Mouse (Mus musculus): ENCODE measurements around the gene Eml4.

The Eml4 gene

GRCm38 (mm10) chr17:83498889-83499288 lies 148.2 kb downstream of the Eml4 start:
- no peak for DNase-seq (ENCODE audit: low spot score in 2 of 2)

GRCm38 (mm10) chr17:83499692-83500091 lies 149.0 kb downstream of the Eml4 start:
- no peak for DNase-seq (ENCODE audit: low spot score in 2 of 2)

- DNase-seq (ENCODE audit: low spot score in 2 of 2): no peak
Observed at GRCm38 (mm10) chr17:83503693-83504092, 153.0 kb downstream of the Eml4 start.

- no peak for DNase-seq (ENCODE audit: low spot score in 2 of 2)
Observed at GRCm38 (mm10) chr17:83512130-83512529, 161.4 kb downstream of the Eml4 start.

- no peak for DNase-seq (ENCODE audit: low spot score in 2 of 2)
Observed at GRCm38 (mm10) chr17:83513655-83514212, 163.0 kb downstream of the Eml4 start.

- DNase-seq (ENCODE audit: low spot score in 2 of 2): peak; percentile 84 to 91
Observed at GRCm38 (mm10) chr17:83514213-83514701, 163.5 kb downstream of the Eml4 start.

GRCm38 (mm10) chr17:83517280-83518015 lies 166.7 kb downstream of the Eml4 start, which contains the start of gene Cox7a2l:
TSS of gene Cox7a2l (minus strand) at chr17:83517330.
- no peak for DNase-seq (ENCODE audit: low spot score in 2 of 2)

- no peak for DNase-seq (ENCODE audit: low spot score in 2 of 2)
Observed at GRCm38 (mm10) chr17:83521881-83522280, 171.2 kb downstream of the Eml4 start.

- no peak for DNase-seq (ENCODE audit: low spot score in 2 of 2)
Observed at GRCm38 (mm10) chr17:83522590-83523379, 172.1 kb downstream of the Eml4 start.

GRCm38 (mm10) chr17:83524753-83525152 lies 174.0 kb downstream of the Eml4 start:
- DNase-seq (ENCODE audit: low spot score in 2 of 2): no peak

GRCm38 (mm10) chr17:83525596-83525995 lies 174.9 kb downstream of the Eml4 start:
- no peak for DNase-seq (ENCODE audit: low spot score in 2 of 2)

GRCm38 (mm10) chr17:83526091-83526561 lies 175.4 kb downstream of the Eml4 start:
- no peak for DNase-seq (ENCODE audit: low spot score in 2 of 2)

- no peak for DNase-seq (ENCODE audit: low spot score in 2 of 2)
Observed at GRCm38 (mm10) chr17:83526624-83527532, 176.1 kb downstream of the Eml4 start.

GRCm38 (mm10) chr17:83527651-83528381 lies 177.1 kb downstream of the Eml4 start:
- DNase-seq (ENCODE audit: low spot score in 2 of 2): no peak

Measured in urinary bladder, postnatal 36 days (tissue).